Mouse (Mus musculus): ENCODE data around the gene Katnal1.

DNA sequence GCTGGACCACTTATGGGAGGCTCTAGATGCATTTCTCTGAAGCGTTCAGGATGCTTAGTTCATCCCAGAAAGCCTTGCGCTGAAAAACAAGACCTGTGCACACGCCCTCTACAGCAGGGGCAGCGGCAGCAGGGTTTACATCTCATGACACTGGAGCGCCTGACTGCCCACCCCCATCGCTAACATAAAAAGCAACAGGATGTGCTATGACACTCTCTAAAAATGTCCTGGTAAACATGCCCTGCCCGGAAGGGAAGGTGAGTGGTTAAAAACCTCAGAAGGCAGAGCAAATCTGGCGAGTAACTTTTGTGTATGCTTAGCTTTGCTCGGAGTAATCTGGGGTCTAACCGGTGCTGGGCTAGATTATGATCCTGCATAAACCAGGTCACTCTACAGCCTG lies 62.5 kb downstream of the Katnal1 start:
- TF ChIP-seq CTCF (IDR thresholded peaks at IDR 0.05; ENCODE audit: low read depth) = no peak
- TF ChIP-seq EP300 (IDR thresholded peaks at IDR 0.05; ENCODE audit: low read depth) = no peak

Measured in heart, postnatal 0 days (tissue).